Comparison of ENCODE assay signal across 7 mouse cellular contexts in the genomic region with DNA sequence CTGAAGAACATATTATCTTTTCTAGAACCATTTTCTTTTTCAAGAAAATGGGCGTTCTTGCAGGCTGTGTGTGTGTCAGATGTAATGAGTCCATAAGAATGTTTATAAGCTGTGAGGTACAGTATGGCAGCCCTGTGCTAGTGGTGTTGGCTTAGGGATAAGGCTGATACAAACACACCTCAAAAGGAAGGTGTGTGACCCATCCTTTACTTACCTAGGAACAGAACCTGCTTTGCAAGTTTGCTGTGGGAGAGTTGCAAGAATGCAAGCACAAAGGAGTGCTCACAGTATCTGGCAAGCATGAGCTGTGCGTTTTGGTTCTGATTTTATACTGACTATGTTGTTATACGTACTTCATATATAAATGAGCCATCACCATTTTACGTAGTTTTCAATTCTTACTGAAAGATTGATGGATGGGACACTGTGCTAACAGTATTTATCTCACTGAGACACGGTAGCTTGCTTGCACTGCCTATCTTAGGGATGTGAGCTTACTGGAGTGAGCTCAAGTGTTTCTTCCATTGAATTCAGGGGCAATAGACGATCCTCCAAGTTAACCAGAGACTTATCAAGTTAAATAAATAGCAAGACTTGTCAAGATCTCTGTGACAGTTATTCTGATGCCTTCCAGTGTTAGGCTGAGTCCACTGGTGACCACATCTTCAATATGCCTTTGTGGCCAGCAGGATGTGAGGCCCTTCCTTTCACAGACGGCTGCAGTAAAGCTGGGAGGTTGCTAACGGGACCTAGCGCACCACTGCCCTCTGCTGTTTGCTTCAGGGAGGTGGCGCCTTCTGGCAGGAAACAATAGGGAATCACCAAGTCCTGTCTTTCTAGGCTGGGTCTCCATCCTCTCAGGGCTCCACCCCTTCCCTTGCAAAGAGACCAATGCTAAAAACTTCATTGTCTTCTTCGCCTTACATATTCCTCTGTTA.
DNase-seq lines count a peak whose midpoint lies in the region; ATAC-seq and TF ChIP-seq lines count a peak whose summit lies in the region.

No protein-coding gene starts in this region.

- H3K27me3 ChIP-seq in kidney, adult 2 months (replicated peaks; ENCODE audit: control insufficient read depth, insufficient read depth, low read length): no peaks in the 10 kb centered on the region
- no peaks in the 10 kb centered on the region for H3K27me3 ChIP-seq in limb, embryonic 11.5 days (ENCODE audit: control insufficient read depth, insufficient read depth, low read length)

- peak; percentile 89 for TF ChIP-seq CTCF in kidney, adult 2 months (conservative IDR thresholded peaks at IDR 0.05; ENCODE audit: insufficient read depth, insufficient read length, low read depth, low read length)

- no peak overlapping the region for H3K27ac ChIP-seq in kidney, adult 2 months (ENCODE audit: insufficient read depth, low read depth, low read length)
- no peak overlapping the region for H3K27ac ChIP-seq in limb, embryonic 11.5 days (replicated peaks; ENCODE audit: low read depth, low read length)

- H3K4me2 ChIP-seq in limb, embryonic 11.5 days (ENCODE audit: low read depth, severe bottlenecking): no peak overlapping the region

- peak; percentile 20 for DNase-seq in adrenal gland, adult 8-10 months
- peak; percentile 86 for DNase-seq in embryo, embryonic 11 days
- peak; percentile 16 to 69 for DNase-seq in heart, adult 18-20 months
- peak; percentile 63 for DNase-seq in kidney, adult 2 months
- DNase-seq in limb, embryonic 11.5 days (ENCODE audit: low spot score): peak; percentile 87
- DNase-seq in spleen, postnatal 14 days (ENCODE audit: low spot score in 2 of 2): peak; percentile 14 to 44

- no peaks in the 10 kb centered on the region for H3K4me1 ChIP-seq in kidney, adult 2 months (ENCODE audit: control insufficient read depth, insufficient read depth, low read length)
- no peaks in the 10 kb centered on the region for H3K4me1 ChIP-seq in limb, embryonic 11.5 days (ENCODE audit: control insufficient read depth, insufficient read depth, low read length)

- WGBS in kidney, adult 2 months: 45% methylated on average over 11 of the region's 11 CpGs
- 47% methylated on average over 11 of the region's 11 CpGs for WGBS in limb, embryonic 11.5 days

- H3K36me3 ChIP-seq in kidney, adult 2 months (ENCODE audit: control insufficient read depth, insufficient read depth, low read length): no peaks in the 10 kb centered on the region
- no peaks in the 10 kb centered on the region for H3K36me3 ChIP-seq in limb, embryonic 11.5 days (ENCODE audit: control insufficient read depth, insufficient read depth, low read length)

- ATAC-seq in limb, embryonic 11.5 days (ENCODE audit: insufficient number of reproducible peaks, low FRiP score, low TSS enrichment, low read depth): peak; percentile 76
- ATAC-seq in monocyte, adult 5-6 weeks (replicated peaks; ENCODE audit: insufficient number of reproducible peaks, low FRiP score, low TSS enrichment, poor library complexity, severe bottlenecking): peak; percentile 89

- TF ChIP-seq POLR2A in kidney, adult 2 months (IDR thresholded peaks at IDR 0.05; ENCODE audit: low read depth, low read length): no peak

- H3K9me3 ChIP-seq in limb, embryonic 11.5 days (ENCODE audit: control insufficient read depth, low read length): no peaks in the 10 kb centered on the region

- no peak overlapping the region for H3K9ac ChIP-seq in limb, embryonic 11.5 days (ENCODE audit: low read length)

- H3K4me3 ChIP-seq in kidney, adult 2 months (ENCODE audit: insufficient read depth, low read depth, low read length): no peak overlapping the region
- H3K4me3 ChIP-seq in limb, embryonic 11.5 days (ENCODE audit: low read depth, low read length): no peak overlapping the region

Comparison
In these comparisons a context has a peak if more than half of its experiments do, and no peak if none do; other contexts are left out.
1. DNase-seq: peak in every context shown above with its lines; median percentile 87 in limb, embryonic 11.5 days; 86 in embryo, embryonic 11 days; 63 in kidney, adult 2 months; 42 in heart, adult 18-20 months; 29 in spleen, postnatal 14 days; 20 in adrenal gland, adult 8-10 months.